ENCODE assay signal across 10 mouse cellular contexts in the genomic region with DNA sequence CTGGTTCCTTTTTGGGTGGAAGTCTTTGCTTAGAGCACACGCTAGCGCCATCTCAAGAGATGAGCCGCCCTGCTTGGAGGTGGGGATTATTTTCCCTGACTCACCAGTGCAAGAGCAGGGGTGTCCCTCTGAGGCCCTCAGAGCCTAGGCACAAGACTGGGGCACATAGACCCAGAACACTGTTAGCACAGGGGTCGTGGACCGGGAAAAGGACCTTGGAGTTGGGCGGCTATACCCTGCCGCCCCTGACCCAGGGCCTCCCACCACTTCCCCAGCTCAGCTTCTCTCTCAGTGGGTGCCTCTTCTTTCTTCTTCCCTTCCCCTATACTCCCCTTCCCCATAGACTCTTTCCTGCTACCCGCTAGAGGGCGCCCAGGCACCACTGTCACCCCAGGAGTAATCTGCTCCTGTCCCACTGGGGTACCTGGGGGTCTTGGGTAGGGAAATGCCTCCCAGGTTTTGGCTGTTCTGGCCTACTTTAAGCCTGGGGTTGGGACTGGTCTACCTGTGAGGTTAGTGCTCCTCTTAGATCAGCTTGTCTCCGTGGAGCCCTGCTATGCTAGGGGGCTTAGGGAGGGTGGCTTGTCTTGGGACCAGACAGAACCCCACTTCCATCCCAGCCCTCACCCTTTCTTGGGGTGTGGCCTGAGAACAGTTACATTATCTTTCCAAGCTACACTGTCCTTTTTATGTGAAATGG. TPM values are rescaled to one million over a fixed set of nuclear protein-coding genes. Genes with fewer than 3 reads are reported as not detected.
A peak's percentile ranks its signal among the peaks of the same experiment; 100 is the strongest.
DNase-seq lines count a peak whose midpoint lies in the region; ATAC-seq and TF ChIP-seq lines count a peak whose summit lies in the region.
"Had no signal": no experiment of that assay in that cellular context is flagged by ENCODE, and none has a peak within 500 bp of the region (broad histone marks: within the 10 kb centered on the region; RNA-seq: fewer than 3 reads in every experiment).

No protein-coding gene starts in this region.

- no peaks in the 10 kb centered on the region for H3K27me3 ChIP-seq in thymus, adult 2 months (ENCODE audit: control insufficient read depth, insufficient read depth, low read length)
- peaks cover 42% of the 10 kb centered on the region for H3K27me3 ChIP-seq in limb, embryonic 10.5 days (ENCODE audit: low read depth, poor library complexity, severe bottlenecking)

- H3K36me3 ChIP-seq in thymus, adult 2 months (ENCODE audit: control insufficient read depth, insufficient read depth, low read length) = no peaks in the 10 kb centered on the region
- no peaks in the 10 kb centered on the region for H3K36me3 ChIP-seq in limb, embryonic 10.5 days
- H3K36me3 ChIP-seq: G1E; heart, embryonic 13.5 days had no signal

- no peaks in the 10 kb centered on the region for H3K4me1 ChIP-seq in thymus, adult 2 months (replicated peaks; ENCODE audit: control insufficient read depth, insufficient read depth, low read length)
- peaks cover 20% of the 10 kb centered on the region for H3K4me1 ChIP-seq in limb, embryonic 10.5 days

- peak; percentile 25 to 31 for DNase-seq in cerebellum, postnatal 36 days
- no peak for DNase-seq in cerebellum, adult 8-10 months
- peak; percentile 7 for DNase-seq in thymus, adult 2 months
- DNase-seq in thymus, postnatal 0 days (ENCODE audit: low spot score) = no peak
- DNase-seq in limb, embryonic 10.5 days (ENCODE audit: low spot score) = peak; percentile 64
- DNase-seq in retina, embryonic 14.5 days (ENCODE audit: low spot score) = peak; percentile 74

- no peaks in the 10 kb centered on the region for H3K9me3 ChIP-seq in limb, embryonic 10.5 days (replicated peaks)
- H3K9me3 ChIP-seq: heart, embryonic 13.5 days had no signal

- 0 out of 2 replicates have a peak, but pooled peaks have one; percentile 14 for ATAC-seq in granulocyte monocyte progenitor cell, adult 5-6 weeks (replicated peaks; ENCODE audit: poor library complexity, severe bottlenecking)
- no peak for ATAC-seq in inflammation-experienced regulatory T-cells, adult 6 months

- no peak for TF ChIP-seq CTCF in thymus, adult 2 months (IDR thresholded peaks at IDR 0.05; ENCODE audit: borderline replicate concordance, control insufficient read depth, extremely low read depth, insufficient read depth, low read length, poor library complexity)

- no peak for TF ChIP-seq POLR2A in thymus, adult 2 months (IDR thresholded peaks at IDR 0.05; ENCODE audit: control insufficient read depth, extremely low read depth, insufficient read depth, low read length, poor library complexity)

- H3K27ac ChIP-seq in thymus, adult 2 months (ENCODE audit: control insufficient read depth, insufficient read depth, low read length) = no peak overlapping the region
- H3K27ac ChIP-seq in limb, embryonic 10.5 days = no peak overlapping the region
- H3K27ac ChIP-seq: heart, embryonic 13.5 days had no signal

- H3K4me3 ChIP-seq in thymus, adult 2 months (ENCODE audit: control insufficient read depth, insufficient read depth, low read length) = no peak overlapping the region
- H3K4me3 ChIP-seq in limb, embryonic 10.5 days = peak overlapping the region; percentile 21
- H3K4me3 ChIP-seq: heart, embryonic 13.5 days had no signal

- WGBS in thymus, adult 2 months = 12% methylated on average over 10 of the region's 10 CpGs
- WGBS in limb, embryonic 10.5 days = 5% methylated on average over 10 of the region's 10 CpGs

RNA-seq across cellular contexts. Expression of gene Camk2n1, which starts 51.2 kb away (rescaled TPM):
- 2.2 and 2.7 TPM in 2 replicates for polyA plus RNA-seq in thymus, adult 2 months (2012; rRNA removed)
- 0.36 and 0.47 TPM in 2 replicates for polyA plus RNA-seq in thymus, postnatal 0 days (2015; fragmentation: Nextera tagmentation; extraction: Ambion mirVana)
- not detected in 2 replicates for total RNA-seq in granulocyte monocyte progenitor cell, adult 5-6 weeks (2014; fragmentation: Nextera tagmentation)
- total RNA-seq in granulocyte monocyte progenitor cell, adult 5-6 weeks (2017) = not detected in 2 replicates
- 0.55 and 0.60 TPM in 2 replicates for polyA plus RNA-seq in limb, embryonic 10.5 days (2016; fragmentation: Nextera tagmentation; extraction: Ambion mirVana)
- 1 to 10 TPM; 1.0 to 2.1 (median 1.2) TPM for polyA plus RNA-seq in inflammation-experienced regulatory T-cells, adult 6 months (2017; shearing (Covaris generic))

Comparison
In these comparisons a context has a peak if more than half of its experiments do, and no peak if none do; other contexts are left out.
1. DNase-seq: peak in cerebellum, postnatal 36 days (2 of 2), thymus, adult 2 months (single experiment), limb, embryonic 10.5 days (single experiment) and retina, embryonic 14.5 days (single experiment); none in cerebellum, adult 8-10 months (single experiment) and thymus, postnatal 0 days (single experiment).